Mouse (Mus musculus) adrenal gland, postnatal 25 days (tissue): ENCODE results near the gene Trub1. TPM values are rescaled to one million over a fixed set of nuclear protein-coding genes. Genes with fewer than 3 reads are reported as not detected.

Experiments
- total RNA-seq: library from RNA; stranded (reverse); gene quantifications from 2 replicates; pipeline ENCODE4 v1.2.3, GENCODE M21; 2021

Gene Trub1
- total RNA-seq, 1 experiment from 2014 or later: 16.5 TPM

Other genes starting within 250 kb of the Trub1 start
- gene Ablim1, start 138.0 kb upstream of the Trub1 start, total RNA-seq: 32.5 and 35.6 TPM in 2 replicates
- gene Fam160b1, start 92.2 kb upstream of the Trub1 start, total RNA-seq: 21.6 and 23.5 TPM in 2 replicates
- 26.9 and 29.3 TPM in 2 replicates for gene Atrnl1, start 158.1 kb downstream of the Trub1 start, total RNA-seq